Mouse (Mus musculus) lung, adult 2 months (tissue): ENCODE results near the gene Gm37240.
"Not testable (repeated sequence)": the region's sequence is repeated elsewhere in the genome, so short reads cannot be mapped to it uniquely, and the experiment has no call there.

Experiments
- CTCF ChIP-seq: fragments of 200-500 bp; IDR thresholded peaks from 2 replicates; pipeline ENCODE4 v1.5.1; 2011; ENCODE audit warnings: mild to moderate bottlenecking, low read length, control low read depth; ENCODE audit not compliant: insufficient read depth
- POLR2A ChIP-seq: fragments of 200-500 bp; IDR thresholded peaks from 2 replicates; pipeline ENCODE4 v1.6.1; 2011; ENCODE audit warnings: low read depth, mild to moderate bottlenecking, control low read depth, low read length, borderline replicate concordance; ENCODE audit errors: extremely low read depth

- TF ChIP-seq POLR2A, CTCF: not testable (repeated sequence)
Measured at GRCm38 (mm10) chr3:84542450-84542849, 1344.9 kb downstream of the Gm37240 start.
